Mouse (Mus musculus) MEL (cell line): ENCODE data around the gene Atg2a. TPM values are rescaled to one million over a fixed set of nuclear protein-coding genes. Genes with fewer than 3 reads are reported as not detected.
A peak's percentile ranks its signal among the peaks of the same experiment; 100 is the strongest.

ENCODE experiments used
- DNase-seq: peaks from one replicate; pipeline ENCODE4 v3.0.0; 2011; ENCODE audit warnings: low read depth, low spot score
- H3K27ac ChIP-seq: 2 replicates; pipeline ENCODE4 v1.5.1; 2012; ENCODE audit warnings: low read depth, mild to moderate bottlenecking, control low read depth, low read length, moderate library complexity; ENCODE audit not compliant: control insufficient read depth
- H3K27me3 ChIP-seq, 2 experiments: fragments of 150-350 bp in 1 of 2; sonication (generic) in 1 of 2; 2 replicates each; pipeline ENCODE4 v1.6.1; 2012; ENCODE audit warnings: low read length in 2 of 2, mild to moderate bottlenecking in 2 of 2, improper control_type of control experiment in 1 of 2, moderate library complexity in 1 of 2; ENCODE audit not compliant: insufficient read depth in 2 of 2, control insufficient read depth in 1 of 2
- H3K36me3 ChIP-seq, 2 experiments: 2 replicates each; pipeline ENCODE4 v1.6.1; 2012 to 2014; ENCODE audit warnings: low read length in 2 of 2, improper control_type of control experiment in 1 of 2, inconsistent platforms in 1 of 2, mild to moderate bottlenecking in 1 of 2; ENCODE audit not compliant: insufficient read depth in 2 of 2, control insufficient read depth in 1 of 2
- H3K4me1 ChIP-seq, 2 experiments: fragments of 150-350 bp in 1 of 2; sonication (generic) in 1 of 2; 2 replicates each; pipeline ENCODE4 v1.6.1; 2012; ENCODE audit warnings: low read length in 2 of 2, improper control_type of control experiment in 1 of 2, mild to moderate bottlenecking in 1 of 2; ENCODE audit not compliant: insufficient read depth in 2 of 2, control insufficient read depth in 1 of 2
- H3K4me3 ChIP-seq, 2 experiments: fragments of 150-350 bp in 1 of 2; sonication (generic) in 1 of 2; 2 replicates each; pipeline ENCODE4 v1.5.1; 2012; ENCODE audit warnings: low read depth in 2 of 2, low read length in 2 of 2, mild to moderate bottlenecking in 2 of 2, moderate library complexity in 2 of 2, control low read depth in 1 of 2, improper control_type of control experiment in 1 of 2; ENCODE audit not compliant: control insufficient read depth in 1 of 2, insufficient read depth in 1 of 2
- H3K79me2 ChIP-seq: 2 replicates; pipeline ENCODE4 v1.6.1; 2012; ENCODE audit warnings: mild to moderate bottlenecking, low read length, moderate library complexity; ENCODE audit not compliant: control insufficient read depth, poor library complexity, insufficient read depth
- H3K9ac ChIP-seq: 2 replicates; pipeline ENCODE4 v1.6.1; 2012; ENCODE audit warnings: low read depth, mild to moderate bottlenecking, control low read depth, low read length, moderate library complexity; ENCODE audit not compliant: control insufficient read depth, poor library complexity, severe bottlenecking
- H3K9me3 ChIP-seq: fragments of 150-350 bp; sonication (generic); replicated peaks from 2 replicates; pipeline ENCODE4 v1.6.1; 2012; ENCODE audit warnings: mild to moderate bottlenecking, low read length, improper control_type of control experiment, moderate library complexity; ENCODE audit not compliant: insufficient read depth
- BHLHE40 ChIP-seq: IDR thresholded peaks from 2 replicates; pipeline ENCODE4 v1.6.1; 2012; ENCODE audit warnings: low read depth, mild to moderate bottlenecking, inconsistent platforms, low read length, improper control_type of control experiment, borderline replicate concordance
- CHD1 ChIP-seq: IDR thresholded peaks from 2 replicates; pipeline ENCODE4 v1.6.1; 2012; ENCODE audit warnings: low read depth, mild to moderate bottlenecking, inconsistent platforms, low read length, improper control_type of control experiment
- CHD2 ChIP-seq: IDR thresholded peaks from 2 replicates; pipeline ENCODE4 v1.6.1; 2011; ENCODE audit warnings: low read length, improper control_type of control experiment
- CTCF ChIP-seq, 3 experiments: IDR thresholded peaks in 2 of 3; conservative IDR thresholded peaks in 1 of 3; 2 replicates each; pipeline ENCODE4 v1.5.1; 2011 to 2012; ENCODE audit warnings: low read length in 3 of 3, low read depth in 2 of 3, mild to moderate bottlenecking in 2 of 3, improper control_type of control experiment in 1 of 3, inconsistent platforms in 1 of 3, mixed read lengths in 1 of 3, moderate library complexity in 1 of 3; ENCODE audit not compliant: control insufficient read depth in 1 of 3, insufficient read depth in 1 of 3, poor library complexity in 1 of 3, severe bottlenecking in 1 of 3
- E2F4 ChIP-seq: IDR thresholded peaks from 2 replicates; pipeline ENCODE4 v1.6.1; 2011; ENCODE audit warnings: low read depth, low read length, improper control_type of control experiment, borderline replicate concordance
- ELF1 ChIP-seq: IDR thresholded peaks from 2 replicates; pipeline ENCODE4 v1.6.1; 2014; ENCODE audit warnings: low read depth, mild to moderate bottlenecking, inconsistent platforms, low read length, improper control_type of control experiment, moderate library complexity
- EP300 ChIP-seq, 2 experiments: IDR thresholded peaks; 2 replicates each; pipeline ENCODE4 v1.6.1; 2011; ENCODE audit warnings: improper control_type of control experiment in 2 of 2, low read length in 2 of 2, low read depth in 1 of 2, mild to moderate bottlenecking in 1 of 2
- ETS1 ChIP-seq: IDR thresholded peaks from 2 replicates; pipeline ENCODE4 v1.6.1; 2012; ENCODE audit warnings: low read depth, mild to moderate bottlenecking, inconsistent platforms, low read length, improper control_type of control experiment, moderate library complexity
- GABPA ChIP-seq: IDR thresholded peaks from 2 replicates; pipeline ENCODE4 v1.6.1; 2012; ENCODE audit warnings: low read depth, mild to moderate bottlenecking, inconsistent platforms, low read length, improper control_type of control experiment, moderate library complexity
- GATA1 ChIP-seq: IDR thresholded peaks from 2 replicates; pipeline ENCODE4 v1.6.1; 2011; ENCODE audit warnings: low read depth, low read length, improper control_type of control experiment
- HCFC1 ChIP-seq: IDR thresholded peaks from 2 replicates; pipeline ENCODE4 v1.6.1; 2012; ENCODE audit warnings: low read depth, mild to moderate bottlenecking, inconsistent platforms, low read length, improper control_type of control experiment, moderate library complexity
- MAX ChIP-seq: IDR thresholded peaks from 2 replicates; pipeline ENCODE4 v1.6.1; 2011; ENCODE audit warnings: low read length, improper control_type of control experiment
- MAZ ChIP-seq: IDR thresholded peaks from 2 replicates; pipeline ENCODE4 v1.6.1; 2012; ENCODE audit warnings: low read depth, mild to moderate bottlenecking, inconsistent platforms, low read length, improper control_type of control experiment
- MEF2A ChIP-seq: IDR thresholded peaks from 2 replicates; pipeline ENCODE4 v1.6.1; 2014; ENCODE audit warnings: low read depth, mild to moderate bottlenecking, inconsistent platforms, low read length, improper control_type of control experiment; ENCODE audit not compliant: poor library complexity, insufficient replicate concordance, severe bottlenecking; ENCODE audit errors: extremely low read depth
- MYB ChIP-seq: IDR thresholded peaks from 2 replicates; pipeline ENCODE4 v1.6.1; 2011; ENCODE audit warnings: mild to moderate bottlenecking, low read depth, low read length, improper control_type of control experiment
- MYC ChIP-seq: IDR thresholded peaks from 2 replicates; pipeline ENCODE4 v1.6.1; 2011; ENCODE audit warnings: low read depth, mild to moderate bottlenecking, low read length, improper control_type of control experiment, moderate library complexity
- NELFE ChIP-seq: IDR thresholded peaks from 2 replicates; pipeline ENCODE4 v1.6.1; 2011; ENCODE audit warnings: low read depth, low read length, improper control_type of control experiment
- NRF1 ChIP-seq: IDR thresholded peaks from 2 replicates; pipeline ENCODE4 v1.6.1; 2014; ENCODE audit warnings: low read depth, mild to moderate bottlenecking, inconsistent platforms, low read length, improper control_type of control experiment, moderate library complexity; ENCODE audit not compliant: poor library complexity, insufficient read depth, severe bottlenecking
- POLR2A ChIP-seq, 2 experiments: IDR thresholded peaks; 2 replicates each; pipeline ENCODE4 v1.6.1; 2011 to 2012; ENCODE audit warnings: low read length in 2 of 2, mild to moderate bottlenecking in 2 of 2, control low read depth in 1 of 2, improper control_type of control experiment in 1 of 2, low read depth in 1 of 2, moderate library complexity in 1 of 2; ENCODE audit not compliant: control insufficient read depth in 1 of 2, insufficient read depth in 1 of 2, poor library complexity in 1 of 2
- POLR2AphosphoS2 ChIP-seq: IDR thresholded peaks from 2 replicates; pipeline ENCODE4 v1.6.1; 2011; ENCODE audit warnings: low read length, improper control_type of control experiment
- POLR2AphosphoS5 ChIP-seq: IDR thresholded peaks from 2 replicates; pipeline ENCODE4 v1.6.1; 2012; ENCODE audit warnings: low read depth, borderline replicate concordance, mild to moderate bottlenecking, inconsistent platforms, low read length, moderate library complexity, mixed read lengths
- RAD21 ChIP-seq: IDR thresholded peaks from 2 replicates; pipeline ENCODE4 v1.6.1; 2011; ENCODE audit warnings: mild to moderate bottlenecking, low read depth, low read length, improper control_type of control experiment
- RCOR1 ChIP-seq: IDR thresholded peaks from 2 replicates; pipeline ENCODE4 v1.6.1; 2012; ENCODE audit warnings: low read depth, mild to moderate bottlenecking, inconsistent platforms, low read length, improper control_type of control experiment
- SIN3A ChIP-seq: IDR thresholded peaks from 2 replicates; pipeline ENCODE4 v1.6.1; 2012; ENCODE audit warnings: low read length, improper control_type of control experiment, inconsistent platforms
- SMC3 ChIP-seq: IDR thresholded peaks from 2 replicates; pipeline ENCODE4 v1.6.1; 2011; ENCODE audit warnings: low read depth, low read length, improper control_type of control experiment
- TAL1 ChIP-seq: IDR thresholded peaks from 2 replicates; pipeline ENCODE4 v1.6.1; 2012; ENCODE audit warnings: mild to moderate bottlenecking, inconsistent platforms, low read length, moderate library complexity, mixed read lengths
- TBP ChIP-seq: IDR thresholded peaks from 2 replicates; pipeline ENCODE4 v1.8.0; 2011; ENCODE audit warnings: low read depth, low read length, improper control_type of control experiment
- TCF12 ChIP-seq: IDR thresholded peaks from 2 replicates; pipeline ENCODE4 v1.6.1; 2014; ENCODE audit warnings: low read depth, mild to moderate bottlenecking, inconsistent platforms, low read length, improper control_type of control experiment, moderate library complexity
- UBTF ChIP-seq: IDR thresholded peaks from 2 replicates; pipeline ENCODE4 v1.6.1; 2012; ENCODE audit warnings: low read depth, mild to moderate bottlenecking, inconsistent platforms, low read length, improper control_type of control experiment, moderate library complexity, borderline replicate concordance; ENCODE audit not compliant: insufficient read depth
- USF1 ChIP-seq: IDR thresholded peaks from 2 replicates; pipeline ENCODE4 v1.6.1; 2014; ENCODE audit warnings: low read depth, mild to moderate bottlenecking, inconsistent platforms, low read length, improper control_type of control experiment, moderate library complexity
- USF2 ChIP-seq, 2 experiments: IDR thresholded peaks; 2 replicates each; pipeline ENCODE4 v1.6.1; 2011 to 2012; ENCODE audit warnings: improper control_type of control experiment in 2 of 2, low read length in 2 of 2, borderline replicate concordance in 1 of 2, inconsistent platforms in 1 of 2, low read depth in 1 of 2, mild to moderate bottlenecking in 1 of 2; ENCODE audit not compliant: insufficient read depth in 1 of 2
- ZC3H11A ChIP-seq: IDR thresholded peaks from 2 replicates; pipeline ENCODE4 v1.6.1; 2012; ENCODE audit warnings: low read depth, mild to moderate bottlenecking, inconsistent platforms, low read length, improper control_type of control experiment
- ZKSCAN1 ChIP-seq: IDR thresholded peaks from 2 replicates; pipeline ENCODE4 v1.6.1; 2012; ENCODE audit warnings: low read depth, mild to moderate bottlenecking, inconsistent platforms, low read length, improper control_type of control experiment, moderate library complexity
- ZMIZ1 ChIP-seq: IDR thresholded peaks from 2 replicates; pipeline ENCODE4 v1.6.1; 2012; ENCODE audit warnings: low read depth, mild to moderate bottlenecking, inconsistent platforms, low read length, improper control_type of control experiment, moderate library complexity
- polyA plus RNA-seq, 2 experiments: library from polyadenylated mRNA; stranded (reverse) in 1 of 2; unstranded in 1 of 2; fragments of >175 nt in 1 of 2; fragments of >200 nt in 1 of 2; gene quantifications; 2 replicates each; pipeline versions ENCODE4 v1.2.1 to v1.2.4; 2012; ENCODE audit warnings: low replicate concordance in 2 of 2, low read depth in 1 of 2; ENCODE audit not compliant: insufficient read length in 2 of 2, insufficient read depth in 1 of 2, missing spikeins in 1 of 2
- total RNA-seq: library from RNA; depleted of rRNA; stranded (reverse); fragments of 300-350 nt; gene quantifications from 2 replicates; pipeline ENCODE4 v1.2.3, GENCODE M21; 2012; rRNA removed

Gene Atg2a
- total RNA-seq (7.9 and 10.6 TPM in 2 replicates), polyA plus RNA-seq (10 to 100 TPM in 1 of 2 experiments, not detected in 1; 21.7 TPM)

GRCm38 (mm10) chr19:6241274-6242107 is at the start of gene Atg2a:
Gene Atg2a, plus strand, starts transcription at chr19:6241668.
- peak; percentile 100 for DNase-seq
- Histone ChIP-seq H3K27ac (peak within 1 kb of the TSS; percentile 94), H3K79me2 (peaks cover 11% of the 10 kb centered on the region), H3K9ac (peak within 1 kb of the TSS; percentile 77), H3K27me3 (no peaks in the 10 kb centered on the region), H3K36me3 (peaks cover 0 to 28% of the 10 kb centered on the region in 2 experiments; a peak in 3 of 4 replicates), H3K9me3 (no peaks in the 10 kb centered on the region), H3K4me1 (peaks cover 6 to 37% of the 10 kb centered on the region in 2 experiments), H3K4me3 (peak within 1 kb of the TSS; percentile 90 to 94)
- TF ChIP-seq TCF12: peak; percentile 5; the same call in 1 of the 2 replicates
- TF ChIP-seq UBTF: peak; percentile 100
- peak; percentile 49 to 56 for TF ChIP-seq POLR2A (IDR thresholded peaks at IDR 0.05; ENCODE audit: control insufficient read depth in 1 of 2, insufficient read depth in 1 of 2, low read depth in 1 of 2, low read length in 2 of 2, poor library complexity in 1 of 2)
- TF ChIP-seq ELF1: peak; percentile 46; the same call in 1 of the 2 replicates
- TF ChIP-seq POLR2AphosphoS5: no peak
- peak; percentile 60; the same call in 1 of the 2 replicates for TF ChIP-seq NELFE
- TF ChIP-seq MYC: peak; percentile 58
- no peak for TF ChIP-seq MEF2A
- TF ChIP-seq MAX: no peak
- no peak for TF ChIP-seq RCOR1
- TF ChIP-seq SIN3A: peak; percentile 97
- peak; percentile 73; the same call in 1 of the 2 replicates for TF ChIP-seq GATA1
- peak; percentile 53; the same call in 1 of the 2 replicates for TF ChIP-seq ZMIZ1
- no peak for TF ChIP-seq BHLHE40
- TF ChIP-seq NRF1: peak; percentile 77
- no peak for TF ChIP-seq CHD2
- peak in 1 of 2 experiments; percentile 61; a peak in 1 of 4 replicates for TF ChIP-seq EP300 (IDR thresholded peaks at IDR 0.05; ENCODE audit: low read depth in 1 of 2, low read length in 2 of 2)
- TF ChIP-seq USF2 (IDR thresholded peaks at IDR 0.05; ENCODE audit: borderline replicate concordance in 1 of 2, insufficient read depth in 1 of 2, low read depth in 1 of 2, low read length in 2 of 2): no peak
- no peak for TF ChIP-seq RAD21
- TF ChIP-seq MYB: 0 out of 2 replicates have a peak, but pooled peaks have one; percentile 54
- TF ChIP-seq USF1: no peak
- TF ChIP-seq CHD1: peak; percentile 80; the same call in 1 of the 2 replicates
- TF ChIP-seq GABPA: no peak
- no peak for TF ChIP-seq TAL1
- TF ChIP-seq POLR2AphosphoS2: no peak
- TF ChIP-seq MAZ: peak; percentile 46
- TF ChIP-seq ETS1: peak; percentile 75; the same call in 1 of the 2 replicates
- TF ChIP-seq CTCF (IDR thresholded peaks at IDR 0.05 in 2 of 3, conservative IDR thresholded peaks at IDR 0.05 in 1 of 3; ENCODE audit: control insufficient read depth in 1 of 3, insufficient read depth in 1 of 3, low read depth in 2 of 3, low read length in 3 of 3, poor library complexity in 1 of 3, severe bottlenecking in 1 of 3): no peak
- no peak for TF ChIP-seq SMC3
- TF ChIP-seq E2F4: no peak
- TF ChIP-seq TBP: no peak; the same call in 1 of the 2 replicates
- TF ChIP-seq ZKSCAN1: peak; percentile 25; the same call in 1 of the 2 replicates
- peak; percentile 89 for TF ChIP-seq HCFC1
- TF ChIP-seq ZC3H11A: no peak
